Mouse (Mus musculus) forebrain, postnatal 0 days (tissue): Measurements from ENCODE around the gene Cetn4. TPM values are rescaled to one million over a fixed set of nuclear protein-coding genes. Genes with fewer than 3 reads are reported as not detected.

Experiments
- ATAC-seq: fragments of 200-750 bp; cut with Nextera tagmentation; 2 replicates; pipeline ENCODE4 v1.8.0; 2017; ENCODE audit warnings: mild to moderate bottlenecking, moderate library complexity
- DNase-seq: peaks from one replicate; pipeline ENCODE4 v3.0.0-alpha.2; 2015
- H3K27ac ChIP-seq: fragments of 300-500 bp; sonication (generic); 2 replicates; pipeline ENCODE4 v1.5.1; 2014; ENCODE audit warnings: low read depth, mild to moderate bottlenecking, antibody characterized with exemption, low read length, moderate library complexity, mixed read lengths
- H3K27me3 ChIP-seq: fragments of 300-500 bp; sonication (generic); 2 replicates; pipeline ENCODE4 v1.6.1; 2014; ENCODE audit warnings: mild to moderate bottlenecking, low read length, mixed read lengths; ENCODE audit not compliant: insufficient read depth
- H3K36me3 ChIP-seq: fragments of 300-500 bp; sonication (generic); 2 replicates; pipeline ENCODE4 v1.6.1; 2014; ENCODE audit warnings: mild to moderate bottlenecking, moderate library complexity; ENCODE audit not compliant: insufficient read depth
- H3K4me1 ChIP-seq: fragments of 300-500 bp; sonication (generic); 2 replicates; pipeline ENCODE4 v1.6.1; 2014; ENCODE audit warnings: antibody characterized with exemption; ENCODE audit not compliant: insufficient read depth
- H3K4me2 ChIP-seq: fragments of 300-500 bp; sonication (generic); 2 replicates; pipeline ENCODE4 v1.6.1; 2014; ENCODE audit warnings: low read depth, mild to moderate bottlenecking, moderate library complexity
- H3K4me3 ChIP-seq: fragments of 300-500 bp; sonication (generic); 2 replicates; pipeline ENCODE4 v1.5.1; 2014; ENCODE audit warnings: low read depth, low read length, mixed read lengths
- H3K9ac ChIP-seq: fragments of 300-500 bp; sonication (generic); 2 replicates; pipeline ENCODE4 v1.6.1; 2014; ENCODE audit warnings: mild to moderate bottlenecking
- H3K9me3 ChIP-seq: fragments of 300-500 bp; sonication (generic); 2 replicates; pipeline ENCODE4 v1.6.1; 2016; ENCODE audit warnings: low read length
- CTCF ChIP-seq: sonication (generic); IDR thresholded peaks from 2 replicates; pipeline ENCODE4 v1.5.1; 2016; ENCODE audit warnings: antibody characterized with exemption, control low read depth, low read depth
- WGBS: fragments of 180-500 bp; shearing (Covaris S2); extraction: QIAGEN DNeasy Blood & Tissue Kit; methylation state at CpG from one replicate; pipeline ENCODE4 v1.1.7; 2014; 5-methylcytosine and 5-hydroxymethylcytosine counted together
- polyA plus RNA-seq: library from polyadenylated mRNA; unstranded; fragments of >200 nt; fragmentation: Nextera tagmentation; extraction: Ambion mirVana; gene quantifications from 2 replicates; pipeline ENCODE4 v1.2.1, GENCODE M21; 2015
- total RNA-seq: library from RNA; depleted of rRNA; stranded (reverse); fragments of >200 nt; gene quantifications from 2 replicates; pipeline ENCODE4 v1.2.3, GENCODE M21; 2014; rRNA removed

Cetn4 gene
- total RNA-seq (1.8 and 5.0 TPM in 2 replicates), polyA plus RNA-seq (3.9 and 4.1 TPM in 2 replicates)

- 2% methylated on average over 54 of the region's 54 CpGs for WGBS
- ATAC-seq (peak; percentile 100), DNase-seq (peak; percentile 98)
- Histone ChIP-seq H3K27me3 (no peaks in the 10 kb centered on the region), H3K4me3 (peak within 1 kb of the TSS; percentile 96), H3K4me2 (peak within 1 kb of the TSS; percentile 61), H3K4me1 (no peaks in the 10 kb centered on the region), H3K27ac (peak within 1 kb of the TSS; percentile 69), H3K9ac (peak within 1 kb of the TSS; percentile 86), H3K9me3 (no peaks in the 10 kb centered on the region), H3K36me3 (no peaks in the 10 kb centered on the region)
- no peak for TF ChIP-seq CTCF
Observed at GRCm38 (mm10) chr3:37312370-37312941, at the start of gene Cetn4, which contains the start of gene Bbs12. Gene Cetn4 (minus strand): TSS chr3:37312708. Gene Bbs12 (plus strand): TSS chr3:37312554.

- Histone ChIP-seq H3K4me2 (no peak overlapping the region), H3K27ac (no peak overlapping the region), H3K4me3 (no peak overlapping the region), H3K4me1 (no peaks in the 10 kb centered on the region), H3K9me3 (no peaks in the 10 kb centered on the region), H3K36me3 (no peaks in the 10 kb centered on the region), H3K27me3 (no peaks in the 10 kb centered on the region), H3K9ac (no peak overlapping the region)
- no peak for TF ChIP-seq CTCF
- no peak for DNase-seq
- WGBS, result 79% methylated on average over 9 of the region's 9 CpGs
- ATAC-seq, result no peak
Observed at GRCm38 (mm10) chr3:37360729-37361128, 48.2 kb upstream of the Cetn4 start.

GRCm38 (mm10) chr3:37354737-37355136 lies 42.2 kb upstream of the Cetn4 start:
- no peak for DNase-seq
- Histone ChIP-seq H3K27ac (no peak overlapping the region), H3K9me3 (no peaks in the 10 kb centered on the region), H3K4me1 (no peaks in the 10 kb centered on the region), H3K4me2 (no peak overlapping the region), H3K9ac (no peak overlapping the region), H3K36me3 (no peaks in the 10 kb centered on the region), H3K27me3 (no peaks in the 10 kb centered on the region), H3K4me3 (no peak overlapping the region)
- TF ChIP-seq CTCF, result no peak
- no peak for ATAC-seq
- 41% methylated on average over 1 of the region's 1 CpGs for WGBS

- H3K36me3 ChIP-seq, result no peaks in the 10 kb centered on the region
- no peak overlapping the region for H3K4me3 ChIP-seq
- peaks cover 2% of the 10 kb centered on the region; the same call in 1 of the 2 replicates for H3K27me3 ChIP-seq
- no peak for TF ChIP-seq CTCF
- ATAC-seq (no peak), DNase-seq (no peak)
- no peak overlapping the region for H3K9ac ChIP-seq
- no peak overlapping the region for H3K4me2 ChIP-seq
- no peaks in the 10 kb centered on the region for H3K9me3 ChIP-seq
- no peak overlapping the region for H3K27ac ChIP-seq
- WGBS, result 89% methylated on average over 10 of the region's 10 CpGs
- no peaks in the 10 kb centered on the region for H3K4me1 ChIP-seq
Observed at GRCm38 (mm10) chr3:37353951-37354481, 41.5 kb upstream of the Cetn4 start.

GRCm38 (mm10) chr3:37350386-37350785 lies 37.9 kb upstream of the Cetn4 start:
- no peak for TF ChIP-seq CTCF
- no peak overlapping the region for H3K4me3 ChIP-seq
- no peak overlapping the region for H3K27ac ChIP-seq
- 62% methylated on average over 7 of the region's 7 CpGs for WGBS
- 0 out of 2 replicates have a peak, but pooled peaks cover 6% of the 10 kb centered on the region for H3K4me1 ChIP-seq
- peaks cover 3% of the 10 kb centered on the region for H3K27me3 ChIP-seq
- no peak overlapping the region for H3K9ac ChIP-seq
- no peak for ATAC-seq
- H3K36me3 ChIP-seq, result no peaks in the 10 kb centered on the region
- no peak overlapping the region for H3K4me2 ChIP-seq
- H3K9me3 ChIP-seq, result no peaks in the 10 kb centered on the region
- no peak for DNase-seq

- Histone ChIP-seq H3K36me3 (no peaks in the 10 kb centered on the region), H3K4me2 (peak overlapping the region; percentile 100), H3K9me3 (no peaks in the 10 kb centered on the region), H3K27me3 (peaks cover 3% of the 10 kb centered on the region), H3K9ac (peak overlapping the region; percentile 48), H3K4me1 (0 out of 2 replicates have a peak, but pooled peaks cover 6% of the 10 kb centered on the region), H3K4me3 (peak overlapping the region; percentile 55), H3K27ac (no peak overlapping the region)
- WGBS, result 15% methylated on average over 8 of the region's 8 CpGs
- DNase-seq (no peak), ATAC-seq (peak; percentile 12)
- no peak for TF ChIP-seq CTCF
Observed at GRCm38 (mm10) chr3:37349166-37349548, 36.6 kb upstream of the Cetn4 start.
